Mouse (Mus musculus) ES-E14 (cell line): ENCODE data around the gene Eef1a2. TPM values are rescaled to one million over a fixed set of nuclear protein-coding genes. Genes with fewer than 3 reads are reported as not detected.
A peak's percentile ranks its signal among the peaks of the same experiment; 100 is the strongest.

Experiments
- DNase-seq: peaks from one replicate; pipeline ENCODE4 v3.0.0-alpha.2; 2013; ENCODE audit warnings: low read depth, low spot score
- H3K27ac ChIP-seq: 2 replicates; pipeline ENCODE4 v1.5.1; 2012; ENCODE audit warnings: low read depth, mild to moderate bottlenecking, low read length, moderate library complexity, mixed read lengths; ENCODE audit not compliant: poor library complexity, insufficient read depth, severe bottlenecking
- H3K36me3 ChIP-seq: 2 replicates; pipeline ENCODE4 v1.6.1; 2012; ENCODE audit warnings: mild to moderate bottlenecking, low read length, moderate library complexity, mixed read lengths; ENCODE audit not compliant: control insufficient read depth, poor library complexity, insufficient read depth, severe bottlenecking
- H3K4me1 ChIP-seq, 2 experiments: fragments of 150-350 bp in 1 of 2; sonication (generic) in 1 of 2; 2 replicates each; pipeline ENCODE4 v1.6.1; 2012; ENCODE audit warnings: low read length in 2 of 2, mild to moderate bottlenecking in 1 of 2, mixed read lengths in 1 of 2; ENCODE audit not compliant: control insufficient read depth in 2 of 2, insufficient read depth in 2 of 2, poor library complexity in 1 of 2
- H3K4me3 ChIP-seq, 2 experiments: fragments of 150-350 bp in 1 of 2; sonication (generic) in 1 of 2; 2 replicates each; pipeline ENCODE4 v1.5.1; 2012; ENCODE audit warnings: low read length in 2 of 2, low read depth in 1 of 2, mild to moderate bottlenecking in 1 of 2, mixed read lengths in 1 of 2; ENCODE audit not compliant: insufficient read depth in 1 of 2, poor library complexity in 1 of 2, severe bottlenecking in 1 of 2
- H3K9ac ChIP-seq: 2 replicates; pipeline ENCODE4 v1.6.1; 2012; ENCODE audit warnings: low read depth, mild to moderate bottlenecking, low read length, mixed read lengths; ENCODE audit not compliant: poor library complexity, insufficient read depth, severe bottlenecking
- H3K9me3 ChIP-seq: fragments of 150-350 bp; sonication (generic); 2 replicates; pipeline ENCODE4 v1.6.1; 2012; ENCODE audit warnings: low read depth, mild to moderate bottlenecking, low read length; ENCODE audit not compliant: control insufficient read depth, insufficient read depth
- CHD2 ChIP-seq: IDR thresholded peaks from 2 replicates; pipeline ENCODE4 v1.6.1; 2014; ENCODE audit warnings: mild to moderate bottlenecking, low read depth, low read length, inconsistent platforms
- HCFC1 ChIP-seq: IDR thresholded peaks from 2 replicates; pipeline ENCODE4 v1.6.1; 2012; ENCODE audit warnings: low read length, inconsistent platforms, borderline replicate concordance; ENCODE audit not compliant: insufficient read depth
- MAFK ChIP-seq: IDR thresholded peaks from 2 replicates; pipeline ENCODE4 v1.6.1; 2014; ENCODE audit warnings: mild to moderate bottlenecking, low read depth, low read length, inconsistent platforms; ENCODE audit not compliant: insufficient read depth
- ZC3H11A ChIP-seq: IDR thresholded peaks from 2 replicates; pipeline ENCODE4 v1.6.1; 2012; ENCODE audit warnings: low read depth, mild to moderate bottlenecking, inconsistent platforms, low read length, borderline replicate concordance
- ZNF384 ChIP-seq: IDR thresholded peaks from 2 replicates; pipeline ENCODE4 v1.6.1; 2012; ENCODE audit warnings: low read depth, low read length, inconsistent platforms
- in situ Hi-C, 2 experiments: fragments of 600-800 bp; cut with MboI; formaldehyde crosslinking; loops; one replicate each; pipeline ENCODE4 v1.15.1; 2025; ENCODE audit warnings: low sequenced_read_pairs in 2 of 2, inconsistent platforms in 1 of 2; ENCODE audit not compliant: unreplicated experiment in 2 of 2
- total RNA-seq: library from RNA; depleted of rRNA; stranded (reverse); fragments of 300-350 nt; gene quantifications from 2 replicates; pipeline ENCODE4 v1.2.3, GENCODE M21; 2012

Gene Eef1a2
- total RNA-seq, 1 experiment: 0.76 TPM

GRCm38 (mm10) chr2:181157716-181158302, 995 bp upstream of the Eef1a2 start:
- Histone ChIP-seq H3K4me3 (no peak overlapping the region), H3K4me1 (peaks cover 0 to 3% of the 10 kb centered on the region in 2 experiments; a peak in 1 of 4 replicates), H3K27ac (no peak overlapping the region), H3K9ac (no peak overlapping the region), H3K36me3 (no peaks in the 10 kb centered on the region), H3K9me3 (no peaks in the 10 kb centered on the region)
- in situ Hi-C loops: no loop called here
- DNase-seq: no peak
- TF ChIP-seq CHD2 (no peak), HCFC1 (no peak), ZNF384 (no peak), MAFK (no peak), ZC3H11A (no peak)

DNA sequence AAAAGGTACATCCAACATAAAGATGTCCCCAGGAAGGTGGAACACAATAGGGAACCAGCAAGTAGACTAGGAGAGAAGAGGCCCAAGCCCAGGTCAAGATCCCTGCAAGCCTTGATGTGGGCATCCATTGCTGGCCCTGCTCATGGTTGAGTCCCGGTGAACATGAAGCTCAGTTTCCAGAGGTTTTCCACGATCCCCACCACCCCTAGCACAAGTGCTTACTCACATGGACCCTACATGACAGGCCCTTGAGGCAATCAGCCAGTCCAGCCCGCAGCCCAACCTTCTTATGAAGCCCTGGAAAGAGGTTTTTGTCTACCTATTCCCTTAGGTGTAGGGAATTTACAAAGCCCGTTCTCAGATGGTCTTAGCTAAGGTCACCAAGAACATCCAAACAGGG, 366 bp upstream of the Eef1a2 start:
- H3K4me1 ChIP-seq: peaks cover 0 to 3% of the 10 kb centered on the region in 2 experiments; a peak in 1 of 4 replicates
- TF ChIP-seq CHD2: no peak
- TF ChIP-seq HCFC1: no peak
- TF ChIP-seq MAFK: no peak
- no peak for TF ChIP-seq ZC3H11A
- TF ChIP-seq ZNF384: no peak
- H3K9ac ChIP-seq: no peak overlapping the region
- H3K4me3 ChIP-seq: peak overlapping the region; percentile 62 to 70; a peak in 3 of 4 replicates
- H3K9me3 ChIP-seq: no peaks in the 10 kb centered on the region
- no peak for DNase-seq
- no peaks in the 10 kb centered on the region for H3K36me3 ChIP-seq
- in situ Hi-C loops: no loop called here
- no peak overlapping the region for H3K27ac ChIP-seq

GRCm38 (mm10) chr2:181155801-181156200, 1.0 kb downstream of the Eef1a2 start:
- in situ Hi-C loops: no loop called here
- TF ChIP-seq ZNF384: no peak
- TF ChIP-seq HCFC1: no peak
- no peak for TF ChIP-seq MAFK
- no peak for TF ChIP-seq ZC3H11A
- TF ChIP-seq CHD2: no peak
- Histone ChIP-seq H3K36me3 (no peaks in the 10 kb centered on the region), H3K4me1 (peaks cover 0 to 3% of the 10 kb centered on the region in 2 experiments; a peak in 1 of 4 replicates), H3K4me3 (no peak overlapping the region), H3K9ac (no peak overlapping the region), H3K9me3 (no peaks in the 10 kb centered on the region), H3K27ac (no peak overlapping the region)
- no peak for DNase-seq

GRCm38 (mm10) chr2:181154831-181155415, 1.9 kb downstream of the Eef1a2 start:
- H3K27ac ChIP-seq: no peak overlapping the region
- H3K4me1 ChIP-seq: peaks cover 0 to 3% of the 10 kb centered on the region in 2 experiments; a peak in 1 of 4 replicates
- H3K4me3 ChIP-seq: no peak overlapping the region
- no peaks in the 10 kb centered on the region for H3K36me3 ChIP-seq
- DNase-seq: no peak
- no peak overlapping the region for H3K9ac ChIP-seq
- TF ChIP-seq ZC3H11A (no peak), HCFC1 (no peak), ZNF384 (no peak), CHD2 (no peak), MAFK (no peak)
- no peaks in the 10 kb centered on the region for H3K9me3 ChIP-seq
- in situ Hi-C loops: no loop called here

GRCm38 (mm10) chr2:181154361-181154760, 2.5 kb downstream of the Eef1a2 start:
- peaks cover 0 to 3% of the 10 kb centered on the region in 2 experiments; a peak in 1 of 4 replicates for H3K4me1 ChIP-seq
- no peak for DNase-seq
- H3K27ac ChIP-seq: no peak overlapping the region
- H3K9ac ChIP-seq: no peak overlapping the region
- no peaks in the 10 kb centered on the region for H3K36me3 ChIP-seq
- H3K4me3 ChIP-seq: no peak overlapping the region
- TF ChIP-seq ZC3H11A (no peak), MAFK (no peak), ZNF384 (no peak), HCFC1 (no peak), CHD2 (no peak)
- in situ Hi-C loops: no loop called here
- no peaks in the 10 kb centered on the region for H3K9me3 ChIP-seq
